Comparison of ENCODE assay signal across 8 mouse cellular contexts in genomic region chrX:112370577-112371410, GRCm38 (mm10). TPM values are rescaled to one million over a fixed set of nuclear protein-coding genes. Genes with fewer than 3 reads are reported as not detected.
DNase-seq lines count a peak whose midpoint lies in the region; ATAC-seq and TF ChIP-seq lines count a peak whose summit lies in the region.
"Not testable (repeated sequence)": the region's sequence is repeated elsewhere in the genome, so short reads cannot be mapped to it uniquely, and the experiment has no call there.

No protein-coding gene starts in this region.

- H3K4me2 ChIP-seq in liver, embryonic 15.5 days; neural tube, embryonic 11.5 days (ENCODE audit: low read depth): not testable (repeated sequence)

- not testable (repeated sequence) for H3K9ac ChIP-seq in liver, embryonic 15.5 days; neural tube, embryonic 11.5 days (ENCODE audit: low read length)

- intact Hi-C loops in heart, postnatal 36 days (cut with DNase I): not testable (repeated sequence)

- not testable (repeated sequence) for TF ChIP-seq CTCF in G1E (IDR thresholded peaks at IDR 0.05; ENCODE audit: low read depth, low read length)

- H3K4me1 ChIP-seq in G1E (ENCODE audit: insufficient read depth, low read depth, low read length); liver, embryonic 15.5 days (replicated peaks); neural tube, embryonic 11.5 days (ENCODE audit: control insufficient read depth, insufficient read depth, low read length): not testable (repeated sequence)

- 61% methylated on average over 5 of the region's 5 CpGs for WGBS in liver, embryonic 15.5 days (ENCODE audit: insufficient replicate concordance)
- WGBS in neural tube, embryonic 11.5 days: 88% methylated on average over 5 of the region's 5 CpGs

- not testable (repeated sequence) for H3K4me3 ChIP-seq in G1E (ENCODE audit: low read depth, low read length); liver, embryonic 15.5 days (replicated peaks); neural tube, embryonic 11.5 days (ENCODE audit: low read depth, low read length)

- peak; percentile 1 for DNase-seq in G1E (ENCODE audit: low spot score)
- DNase-seq in cerebellum, adult 8-10 months: peak; percentile 28
- peak; percentile 8 to 14 for DNase-seq in frontal cortex, adult 2 months (ENCODE audit: extremely low spot score in 1 of 2, low spot score in 1 of 2)
- peak; percentile 21 to 23 for DNase-seq in heart, postnatal 36 days
- peak; percentile 17 to 26 for DNase-seq in kidney, postnatal 4 days
- DNase-seq in neural tube, embryonic 11.5 days (ENCODE audit: low spot score): peak; percentile 47
- DNase-seq in testis, postnatal 10 days (ENCODE audit: low spot score): peak; percentile 63

- H3K27ac ChIP-seq in liver, embryonic 15.5 days (replicated peaks); neural tube, embryonic 11.5 days (ENCODE audit: low read depth, low read length): not testable (repeated sequence)

- H3K36me3 ChIP-seq in G1E (replicated peaks): peaks cover 14% of the 10 kb centered on the region
- H3K36me3 ChIP-seq in liver, embryonic 15.5 days (replicated peaks); neural tube, embryonic 11.5 days (ENCODE audit: control insufficient read depth, insufficient read depth, low read length): not testable (repeated sequence)

- ATAC-seq in G1E (ENCODE audit: extremely low read depth, insufficient number of reproducible peaks, low FRiP score, poor library complexity, severe bottlenecking): peak; percentile 100
- peak; percentile 94 for ATAC-seq in liver, embryonic 15.5 days (ENCODE audit: insufficient read depth)
- peak; percentile 98 for ATAC-seq in neural tube, embryonic 11.5 days (ENCODE audit: insufficient read depth, low FRiP score, low TSS enrichment)

- not testable (repeated sequence) for H3K9me3 ChIP-seq in G1E (replicated peaks); liver, embryonic 15.5 days (replicated peaks); neural tube, embryonic 11.5 days (ENCODE audit: control insufficient read depth, low read length)

- not testable (repeated sequence) for H3K27me3 ChIP-seq in G1E (ENCODE audit: insufficient read depth, low read length); liver, embryonic 15.5 days; neural tube, embryonic 11.5 days (ENCODE audit: control insufficient read depth, insufficient read depth, low read length)

RNA-seq across cellular contexts. Expression of gene Satl1, which starts 35.8 kb away (rescaled TPM):
- total RNA-seq in G1E (2014; fragmentation: Nextera tagmentation) (not detected in 2 replicates), G1E (2017) (not detected in 2 replicates)
- polyA plus RNA-seq in G1E (2012): not detected in 2 replicates
- polyA plus RNA-seq in frontal cortex, adult 2 months (2012; rRNA removed): not detected in 2 replicates
- not detected for total RNA-seq in heart, postnatal 36 days (2021)
- not detected in 2 replicates for polyA plus RNA-seq in liver, embryonic 15.5 days (2015; fragmentation: Nextera tagmentation; extraction: Ambion mirVana)
- polyA plus RNA-seq in neural tube, embryonic 11.5 days (2014; fragmentation: Nextera tagmentation; extraction: Ambion mirVana): not detected in 2 replicates

RNA-seq across cellular contexts. Expression of gene Apool, which starts 59.7 kb away (rescaled TPM):
- 29.0 and 34.7 TPM in 2 replicates for total RNA-seq in G1E (2014; fragmentation: Nextera tagmentation)
- 54.2 and 54.5 TPM in 2 replicates for total RNA-seq in G1E (2017)
- polyA plus RNA-seq in G1E (2012): 0.97 and 1.6 TPM in 2 replicates
- 4.6 and 5.1 TPM in 2 replicates for polyA plus RNA-seq in frontal cortex, adult 2 months (2012; rRNA removed)
- total RNA-seq in heart, postnatal 36 days (2021): 10 to 100 TPM; 66.0 to 74.5 TPM
- 21.6 and 21.8 TPM in 2 replicates for polyA plus RNA-seq in liver, embryonic 15.5 days (2015; fragmentation: Nextera tagmentation; extraction: Ambion mirVana)
- polyA plus RNA-seq in neural tube, embryonic 11.5 days (2014; fragmentation: Nextera tagmentation; extraction: Ambion mirVana): 58.6 and 62.3 TPM in 2 replicates

Comparison
In these comparisons a context has a peak if more than half of its experiments do, and no peak if none do; other contexts are left out.
1. DNase-seq: peak in every context shown above with its lines; median percentile 63 in testis, postnatal 10 days; 47 in neural tube, embryonic 11.5 days; 28 in cerebellum, adult 8-10 months; 22 in heart, postnatal 36 days; 22 in kidney, postnatal 4 days; 11 in frontal cortex, adult 2 months; 1 in G1E.